Mouse (Mus musculus): ENCODE results near the gene Asphd2.

- TF ChIP-seq CTCF (IDR thresholded peaks at IDR 0.05): no peak
- no peak for TF ChIP-seq POLR2A (IDR thresholded peaks at IDR 0.05; ENCODE audit: insufficient read depth, low read depth, low read length)
- no peak for TF ChIP-seq EP300 (IDR thresholded peaks at IDR 0.05; ENCODE audit: insufficient read depth, low read depth, low read length)
Measured at GRCm38 (mm10) chr5:112382042-112382441, 12.6 kb downstream of the Asphd2 start.

Data from heart, adult 2 months (tissue).